Mouse (Mus musculus) kidney, postnatal 10 days (tissue): ENCODE measurements around the gene Slc12a9.

Experiments used
- DNase-seq: peaks from one replicate; pipeline ENCODE4 v3.0.0; 2021; ENCODE audit warnings: mixed read lengths

Gene Slc12a9

GRCm38 (mm10) chr5:137345821-137346220 lies 12.4 kb upstream of the Slc12a9 start:
- DNase-seq: peak; percentile 70

GRCm38 (mm10) chr5:137343869-137344268 lies 10.5 kb upstream of the Slc12a9 start:
- no peak for DNase-seq

- DNase-seq: no peak
Measured at GRCm38 (mm10) chr5:137343412-137343811, 10.0 kb upstream of the Slc12a9 start.

GRCm38 (mm10) chr5:137342407-137343012 lies 9.1 kb upstream of the Slc12a9 start:
- DNase-seq: no peak

GRCm38 (mm10) chr5:137340222-137340621 lies 6.8 kb upstream of the Slc12a9 start:
- no peak for DNase-seq

- DNase-seq: peak; percentile 76
Measured at GRCm38 (mm10) chr5:137339290-137339979, 6.0 kb upstream of the Slc12a9 start.

GRCm38 (mm10) chr5:137338663-137339289 lies 5.4 kb upstream of the Slc12a9 start:
- DNase-seq: peak; percentile 77

GRCm38 (mm10) chr5:137338256-137338655 lies 4.9 kb upstream of the Slc12a9 start:
- peak; percentile 96 for DNase-seq

- DNase-seq: peak; percentile 48
Measured at GRCm38 (mm10) chr5:137337190-137337589, 3.8 kb upstream of the Slc12a9 start.

- DNase-seq: no peak
Measured at GRCm38 (mm10) chr5:137335066-137335465, 1.7 kb upstream of the Slc12a9 start.

- no peak for DNase-seq
Measured at GRCm38 (mm10) chr5:137334317-137334716, 920 bp upstream of the Slc12a9 start.

GRCm38 (mm10) chr5:137332857-137333511 lies 413 bp downstream of the Slc12a9 start:
- no peak for DNase-seq

GRCm38 (mm10) chr5:137330910-137331309 lies 2.5 kb downstream of the Slc12a9 start:
- DNase-seq: no peak

- DNase-seq: no peak
Measured at GRCm38 (mm10) chr5:137320996-137321395, 12.4 kb downstream of the Slc12a9 start.

- no peak for DNase-seq
Measured at GRCm38 (mm10) chr5:137318570-137318969, 14.8 kb downstream of the Slc12a9 start.

GRCm38 (mm10) chr5:137317361-137317760 lies 16.0 kb downstream of the Slc12a9 start:
- no peak for DNase-seq

GRCm38 (mm10) chr5:137315084-137315903 lies 18.1 kb downstream of the Slc12a9 start:
- peak; percentile 68 for DNase-seq

- DNase-seq: peak; percentile 96
Measured at GRCm38 (mm10) chr5:137314193-137315083, 19.0 kb downstream of the Slc12a9 start, which contains the start of gene Trip6. TSS of gene Trip6 (minus strand) at chr5:137314404.

GRCm38 (mm10) chr5:137313466-137314192 lies 19.8 kb downstream of the Slc12a9 start:
- DNase-seq: no peak

- no peak for DNase-seq
Measured at GRCm38 (mm10) chr5:137308356-137308755, 25.0 kb downstream of the Slc12a9 start.
